Mouse (Mus musculus) kidney, postnatal 25 days (tissue): ENCODE measurements around the gene Pawr.

ENCODE experiments used
- DNase-seq, 2 experiments: peaks; one replicate each; pipeline ENCODE4 v3.0.0; 2021; ENCODE audit warnings: mixed read lengths in 2 of 2

Gene Pawr

DNA sequence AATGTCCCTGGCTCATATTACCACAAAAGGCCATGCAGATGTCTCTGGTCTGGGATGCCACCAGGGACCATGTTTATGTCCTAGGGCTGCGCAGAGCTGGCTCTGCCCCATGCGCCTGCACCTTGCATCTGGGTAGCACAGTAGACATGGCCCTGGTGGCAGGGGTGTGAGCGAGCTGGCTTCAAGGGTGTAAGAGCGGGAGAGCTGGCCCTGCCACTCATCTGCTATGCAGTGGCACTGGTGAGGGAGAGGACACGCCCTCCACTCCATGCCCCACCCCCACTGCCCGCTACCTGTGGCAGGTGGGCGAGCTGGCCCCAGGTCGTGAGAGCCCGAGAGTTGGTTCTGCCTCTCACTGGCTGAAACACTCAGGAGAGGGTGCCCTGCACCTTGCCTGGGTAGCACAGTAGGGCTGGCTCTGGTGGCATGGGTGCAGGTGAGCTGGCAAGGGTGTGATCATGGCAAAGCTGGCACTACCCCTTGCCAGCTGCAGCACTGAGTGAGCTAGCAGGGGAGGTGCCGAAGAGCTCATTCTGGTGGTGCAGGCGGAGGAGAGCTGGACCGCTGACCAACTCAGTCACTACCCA lies 24.8 kb downstream of the Pawr start:
- DNase-seq: no peak

DNA sequence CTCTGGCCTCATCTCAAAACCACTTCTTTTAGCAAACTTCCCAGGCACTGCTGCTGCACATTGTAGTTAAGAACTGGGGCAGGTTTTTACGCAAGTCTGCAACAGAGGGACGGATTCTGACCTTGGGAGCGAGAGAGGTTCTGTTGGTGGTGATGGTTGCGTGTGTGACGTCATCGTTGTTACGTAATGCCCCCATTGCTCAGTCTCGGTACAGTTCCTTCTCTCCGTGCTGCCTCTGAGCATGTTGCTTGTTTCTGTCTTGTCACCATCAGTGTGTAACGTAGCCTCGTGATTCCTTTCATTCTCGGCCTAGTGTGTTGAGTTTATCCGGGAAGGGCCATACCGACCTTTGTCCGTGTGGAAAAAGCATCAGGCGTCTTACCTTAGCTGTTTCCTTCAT lies 28.1 kb downstream of the Pawr start:
- peak in 1 of 2 experiments; percentile 73 for DNase-seq

DNA sequence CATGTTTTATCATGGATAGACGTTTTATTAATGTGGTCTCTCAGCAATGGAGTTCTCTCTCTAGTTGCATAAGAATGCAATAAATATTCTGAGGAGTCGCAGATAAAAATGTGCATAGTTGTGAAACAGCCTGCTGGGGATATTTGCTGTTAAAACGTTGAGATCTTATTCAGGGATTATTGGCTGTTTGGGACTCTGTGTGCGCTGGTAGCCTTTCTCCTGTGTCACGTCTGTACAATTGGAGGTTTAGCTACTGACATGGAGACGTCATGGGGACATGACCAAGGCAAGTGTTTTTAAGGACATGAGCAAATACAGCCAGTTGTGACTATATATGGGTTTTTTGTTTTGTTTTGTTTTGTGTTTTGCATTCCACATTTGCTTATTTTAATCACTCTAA lies 28.9 kb downstream of the Pawr start:
- DNase-seq: no peak

DNA sequence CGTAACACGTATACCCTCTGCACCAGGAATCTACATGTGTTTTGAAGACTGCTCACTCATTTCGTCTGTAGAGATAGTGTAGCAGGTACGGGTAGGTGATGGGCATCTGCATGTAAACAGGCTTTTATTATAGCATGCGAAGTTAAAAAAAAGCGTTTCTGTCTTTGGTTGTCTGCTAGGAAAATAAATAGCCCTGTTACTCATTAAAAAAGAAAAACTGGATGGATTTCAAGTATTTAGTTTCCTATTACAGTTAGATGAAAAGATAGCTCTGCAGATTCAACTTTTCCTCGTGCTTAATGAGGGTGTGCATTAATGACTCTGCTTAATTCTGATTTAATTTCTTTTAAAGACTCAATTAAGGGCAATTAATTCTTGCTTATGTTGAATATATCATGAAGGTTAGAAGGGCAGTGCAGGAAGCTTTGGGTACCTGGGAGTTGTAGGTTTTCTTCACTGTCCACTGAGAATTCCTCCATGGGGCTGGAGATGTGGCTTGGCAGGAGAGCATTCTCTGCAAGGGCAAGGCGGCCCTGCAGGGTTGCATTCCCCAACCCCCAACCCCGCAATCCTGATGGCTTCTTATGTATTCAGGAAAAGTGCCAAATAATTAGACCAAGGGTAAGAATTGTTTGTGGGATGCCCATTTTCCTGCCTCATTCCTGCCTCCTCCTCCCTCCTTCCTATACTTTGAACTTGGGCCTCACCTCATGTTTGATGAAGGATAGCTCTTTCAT lies 29.7 kb downstream of the Pawr start:
- DNase-seq: peak in 1 of 2 experiments; percentile 51

DNA sequence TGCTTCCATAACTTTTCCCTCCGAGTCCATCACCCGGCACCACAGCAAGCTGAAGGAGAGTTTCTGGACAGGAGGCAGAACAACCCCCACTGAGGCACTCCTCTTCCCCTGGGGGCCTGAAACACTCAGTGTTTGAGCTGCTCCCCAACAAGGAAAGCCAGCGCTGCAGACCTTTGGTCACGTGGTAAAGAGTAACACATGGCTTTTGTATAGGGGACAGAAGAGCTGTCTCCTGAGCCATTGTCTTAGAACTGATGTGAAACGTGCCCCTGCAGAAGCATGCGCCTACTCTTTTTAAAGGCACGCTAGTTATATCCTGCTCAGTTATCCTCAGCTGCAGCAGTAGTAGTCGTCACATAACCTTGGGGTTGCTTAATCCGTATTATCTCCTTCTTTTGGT lies 32.0 kb downstream of the Pawr start:
- DNase-seq: no peak

DNA sequence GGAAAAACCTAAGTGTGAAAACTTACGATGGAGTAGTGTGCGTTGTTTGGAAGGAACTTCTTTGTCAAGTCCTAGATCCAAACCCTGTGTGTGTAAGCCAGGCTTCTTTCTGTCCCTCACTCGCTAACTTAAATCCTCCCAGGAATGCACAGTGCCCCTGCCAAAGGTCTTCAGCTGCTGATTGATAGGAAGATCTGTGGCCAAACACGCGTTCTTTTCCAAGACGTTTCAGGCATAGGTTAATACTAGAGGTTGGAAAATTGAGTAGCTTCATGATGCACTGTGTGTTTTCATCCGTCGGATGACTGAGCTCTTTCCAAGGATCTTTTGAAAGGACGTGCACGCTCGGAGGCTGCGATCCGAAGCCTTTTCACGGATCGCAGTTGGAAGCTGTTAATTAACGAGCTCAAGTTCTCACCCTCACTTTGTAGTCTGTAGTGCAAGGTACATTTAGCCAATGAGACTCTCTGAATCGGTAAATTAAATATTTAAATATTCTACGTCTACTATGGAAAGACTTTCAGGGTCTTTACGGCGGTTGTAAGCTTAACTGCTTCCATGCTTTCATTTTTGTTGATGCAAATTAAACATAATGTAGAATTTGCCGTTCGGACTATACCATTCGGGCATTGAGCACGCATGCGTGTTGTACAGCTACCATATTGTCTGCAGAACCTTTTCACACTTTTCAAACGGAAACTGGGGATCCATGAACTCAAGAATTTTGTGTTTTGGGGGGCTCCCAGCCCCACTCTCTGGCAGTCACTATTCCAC lies 33.2 kb downstream of the Pawr start:
- DNase-seq: no peak

DNA sequence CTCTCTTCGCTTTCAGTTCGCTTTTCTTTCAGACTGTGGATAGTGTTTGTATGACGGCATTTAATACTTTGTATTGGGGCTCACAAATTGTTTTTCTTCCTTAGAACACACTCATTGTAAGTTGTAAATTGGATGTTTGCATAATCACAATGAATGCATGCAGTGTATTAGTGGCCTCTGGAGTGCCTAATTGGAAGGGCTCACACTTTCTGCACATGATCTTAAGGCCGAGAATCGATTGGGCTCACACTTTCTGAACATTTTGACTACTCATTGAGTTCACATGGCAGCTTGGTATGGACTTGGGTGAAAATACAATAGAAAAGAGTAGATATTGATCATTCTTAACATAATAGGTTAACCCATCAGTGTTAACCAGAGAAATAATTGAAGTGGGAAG lies 34.3 kb downstream of the Pawr start:
- DNase-seq: no peak

DNA sequence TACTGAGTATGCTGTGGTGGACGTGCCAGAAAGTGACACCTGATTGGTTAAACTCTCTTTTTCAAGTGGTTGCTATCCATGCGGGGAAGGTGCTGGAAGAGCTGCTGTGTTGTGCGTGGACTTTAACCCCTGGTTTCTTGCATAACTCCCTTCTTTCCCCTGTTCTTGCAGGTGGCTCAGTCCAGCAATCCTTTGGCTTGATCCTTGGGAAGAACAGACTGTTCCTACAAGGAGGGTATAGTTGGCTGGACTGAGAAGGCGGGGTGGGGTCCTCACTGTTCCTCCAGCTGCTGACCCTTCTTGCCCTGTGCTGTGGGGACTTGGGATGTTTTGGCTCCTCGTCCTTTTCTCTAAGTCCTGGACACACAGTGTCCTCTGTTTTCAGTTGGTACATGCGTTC lies 36.4 kb downstream of the Pawr start:
- peak; percentile 68 to 84 for DNase-seq

DNA sequence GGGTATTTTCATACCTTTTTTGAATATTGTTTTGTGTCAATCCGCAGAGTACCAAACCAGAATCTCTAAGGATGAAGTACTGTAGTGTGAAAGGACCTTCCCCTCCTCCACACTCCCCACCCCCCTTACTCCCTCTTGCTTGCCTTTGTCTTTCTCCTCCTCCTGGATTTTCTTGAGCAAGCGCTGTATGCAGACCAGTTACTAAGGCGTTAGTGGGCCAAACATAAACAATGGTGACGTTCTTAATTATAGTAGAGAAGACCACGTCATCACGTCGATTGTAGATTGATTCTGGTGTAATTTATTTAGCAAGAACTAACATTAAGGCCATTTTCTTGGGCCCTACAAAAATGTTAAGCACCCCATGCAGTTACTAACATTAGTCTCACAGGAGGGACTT lies 40.3 kb downstream of the Pawr start:
- no peak for DNase-seq

DNA sequence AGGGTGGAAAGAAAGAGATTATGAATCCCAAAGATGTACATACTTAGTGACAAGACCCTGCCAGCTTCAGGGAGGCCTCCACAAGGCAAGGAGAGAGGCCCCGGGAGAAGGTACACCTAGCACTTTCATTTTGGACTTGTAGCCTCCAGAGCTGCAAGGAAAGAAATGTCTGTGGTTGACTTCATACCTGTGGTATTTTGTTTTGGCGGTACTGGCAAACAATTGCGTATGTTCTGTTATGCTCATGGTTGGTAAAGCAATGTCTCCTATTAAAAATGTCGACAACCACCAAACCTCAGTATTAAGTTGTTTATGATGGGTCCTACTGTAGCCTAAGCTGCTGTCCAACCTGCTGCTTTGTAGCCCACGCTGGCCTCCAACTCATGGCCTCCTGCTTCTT lies 40.9 kb downstream of the Pawr start:
- no peak for DNase-seq

DNA sequence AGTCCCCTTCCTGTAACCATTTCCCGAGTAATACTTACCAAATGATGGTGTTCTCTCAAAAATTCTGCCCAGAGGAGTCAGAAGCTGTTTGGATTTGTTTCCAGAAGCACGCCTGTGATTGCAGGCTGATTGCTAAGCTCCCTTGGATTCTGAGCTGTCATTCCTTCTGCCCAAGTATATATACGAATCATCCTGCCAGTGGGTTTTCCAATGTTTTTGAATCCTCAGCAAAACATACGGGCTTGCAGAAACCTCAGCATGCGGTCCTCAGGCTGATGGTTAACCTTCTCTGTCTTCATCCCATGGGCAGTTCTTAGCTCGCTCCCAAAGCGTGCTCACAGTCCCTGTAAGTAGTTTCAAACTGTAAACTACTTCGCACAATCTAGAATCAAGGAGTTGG lies 43.9 kb downstream of the Pawr start:
- no peak for DNase-seq

DNA sequence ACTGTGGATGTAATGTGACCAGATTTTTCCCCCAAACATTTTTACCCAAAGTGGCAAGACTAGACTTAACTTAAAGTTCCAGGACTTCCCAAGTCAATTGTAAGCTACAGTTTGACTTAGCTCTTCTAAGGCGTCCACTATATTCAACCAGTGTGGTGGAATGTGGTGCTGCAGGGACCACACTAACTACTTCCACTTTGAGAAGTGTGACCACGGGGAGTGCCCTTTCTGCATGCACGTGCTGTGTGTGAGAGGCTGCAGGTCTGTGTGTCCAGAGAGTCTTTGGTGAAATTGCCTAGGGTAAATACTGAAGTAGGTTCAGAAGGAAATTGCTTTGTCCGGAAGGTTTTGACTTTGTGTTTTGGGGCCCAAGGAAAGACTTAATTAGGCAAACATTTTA lies 44.4 kb downstream of the Pawr start:
- DNase-seq: no peak

DNA sequence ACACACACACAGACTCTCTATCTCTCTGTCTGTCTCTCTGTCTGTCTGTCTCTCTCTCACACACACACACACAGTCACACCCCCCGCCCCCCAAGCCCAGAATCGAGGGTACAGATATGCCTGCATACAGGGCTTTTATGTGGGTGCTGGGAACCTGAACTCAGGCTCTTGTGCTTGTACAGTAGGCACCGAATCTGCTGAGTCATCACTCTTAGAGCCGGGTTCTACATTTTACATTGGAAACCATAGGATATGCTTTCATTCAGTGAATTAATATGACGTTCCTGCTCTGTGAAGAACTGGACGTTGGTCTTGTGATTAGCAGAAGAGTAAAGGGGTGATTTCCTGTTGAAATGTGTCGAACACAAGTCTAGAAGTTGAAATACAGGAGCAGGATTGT lies 45.4 kb downstream of the Pawr start:
- no peak for DNase-seq

DNA sequence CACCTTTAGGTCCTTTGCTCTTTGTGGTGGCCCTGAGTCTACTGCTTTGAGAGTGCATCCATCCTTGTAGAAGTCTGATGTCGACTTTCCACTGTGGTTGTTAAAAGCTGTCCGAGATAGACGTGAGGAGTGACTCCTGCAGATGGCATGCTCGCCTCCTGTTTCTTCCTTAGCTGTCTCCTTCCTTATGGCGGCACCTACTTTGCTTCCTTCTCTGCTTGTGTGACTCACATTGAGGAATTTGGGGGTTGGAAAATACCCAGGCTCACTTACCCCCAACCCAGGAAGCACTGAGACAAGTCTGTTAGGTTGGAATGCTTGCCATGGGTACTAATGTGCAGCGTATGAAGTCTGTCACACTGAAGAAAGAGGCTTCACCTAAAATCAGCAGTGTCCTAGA lies 46.1 kb downstream of the Pawr start:
- DNase-seq: no peak

DNA sequence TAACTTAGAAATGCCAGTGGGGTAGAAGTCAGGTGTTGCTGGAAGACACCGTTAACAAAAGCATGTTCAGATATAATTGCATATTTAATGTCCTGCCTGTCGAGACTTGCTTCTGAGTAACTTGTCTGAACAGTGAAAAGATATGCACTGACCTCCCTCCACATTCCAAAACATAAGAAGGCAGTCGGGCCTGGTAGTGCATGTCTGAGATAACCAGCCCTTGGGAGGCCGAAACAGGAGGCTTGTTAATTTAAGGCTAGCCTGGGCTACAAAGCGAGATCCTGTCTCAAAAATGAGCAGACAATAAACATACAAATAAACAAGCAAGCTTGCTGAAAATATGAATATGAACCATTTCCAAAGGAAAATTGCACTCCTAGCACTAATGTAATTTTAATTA lies 46.6 kb downstream of the Pawr start:
- no peak for DNase-seq

DNA sequence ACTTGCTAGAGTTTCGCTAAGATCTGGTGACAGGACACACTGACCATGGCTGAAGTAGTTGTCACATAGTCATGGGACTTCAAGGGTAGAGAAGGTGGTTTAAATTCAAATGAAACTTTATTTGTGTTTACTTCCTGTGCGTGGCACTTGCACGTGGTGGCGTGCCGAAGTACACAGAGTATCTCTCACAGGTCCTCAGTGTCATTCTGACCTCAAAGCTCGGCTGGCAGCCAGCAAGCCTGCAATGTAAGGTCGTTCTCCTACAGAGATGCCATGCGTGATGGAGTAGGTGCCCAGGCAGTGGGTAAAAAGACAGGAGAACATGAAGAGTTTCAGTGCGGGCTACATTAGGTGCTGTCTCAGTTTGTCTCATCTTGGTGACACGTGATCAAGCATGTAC lies 48.8 kb downstream of the Pawr start:
- peak; percentile 37 to 57 for DNase-seq

DNA sequence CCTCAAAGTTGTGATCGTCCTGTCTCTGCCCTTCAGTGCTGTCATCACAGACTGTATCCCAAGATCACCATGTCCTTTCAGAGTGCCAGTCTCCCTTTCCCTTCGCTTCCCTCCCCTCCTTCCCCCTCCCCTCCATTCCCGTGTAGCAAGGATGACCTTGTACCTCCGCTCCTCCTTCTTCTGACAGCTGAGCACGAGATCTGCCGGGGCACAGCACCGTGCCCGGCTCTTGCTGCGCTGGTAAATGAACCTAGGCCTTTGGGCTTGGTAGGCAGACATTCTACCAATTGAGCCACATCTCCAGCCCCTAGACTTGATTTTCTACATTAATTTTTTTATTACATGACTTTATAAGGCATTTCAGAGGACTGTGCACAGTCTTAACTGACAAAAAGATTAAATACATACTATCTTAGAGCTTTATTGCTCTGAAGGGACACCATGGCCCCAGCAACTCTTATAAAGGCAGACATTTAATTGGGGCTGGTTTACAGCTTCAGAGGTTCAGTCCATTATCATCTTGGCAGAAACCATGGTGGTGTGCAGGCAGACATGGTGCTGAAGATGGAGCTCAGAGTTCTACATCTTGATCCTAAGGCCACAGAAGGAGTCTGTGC lies 52.3 kb downstream of the Pawr start:
- peak in 1 of 2 experiments; percentile 51 for DNase-seq

DNA sequence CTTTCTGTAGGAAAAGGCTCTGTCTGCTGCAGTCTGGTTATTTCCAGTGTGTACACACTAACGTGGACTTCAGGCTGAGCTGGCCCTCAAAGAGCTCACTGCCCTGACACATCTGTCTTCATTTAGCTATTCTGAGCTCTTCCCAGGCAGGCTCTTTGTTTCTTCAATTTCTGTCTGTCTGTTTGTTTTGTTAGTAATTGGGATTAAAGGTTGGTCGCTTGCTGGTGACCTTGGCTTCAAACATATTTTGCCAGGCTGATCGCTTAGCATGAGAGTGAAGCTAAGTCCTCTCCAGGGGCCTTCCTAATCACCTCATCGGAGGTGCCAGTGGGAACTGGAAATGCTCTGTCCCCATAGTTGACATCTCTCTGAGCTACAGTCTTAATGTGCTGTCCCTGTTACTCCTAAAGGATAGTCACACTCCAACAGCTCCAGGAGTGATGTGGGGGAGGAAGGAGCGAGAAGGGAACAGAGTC lies 53.6 kb downstream of the Pawr start:
- DNase-seq: no peak

DNA sequence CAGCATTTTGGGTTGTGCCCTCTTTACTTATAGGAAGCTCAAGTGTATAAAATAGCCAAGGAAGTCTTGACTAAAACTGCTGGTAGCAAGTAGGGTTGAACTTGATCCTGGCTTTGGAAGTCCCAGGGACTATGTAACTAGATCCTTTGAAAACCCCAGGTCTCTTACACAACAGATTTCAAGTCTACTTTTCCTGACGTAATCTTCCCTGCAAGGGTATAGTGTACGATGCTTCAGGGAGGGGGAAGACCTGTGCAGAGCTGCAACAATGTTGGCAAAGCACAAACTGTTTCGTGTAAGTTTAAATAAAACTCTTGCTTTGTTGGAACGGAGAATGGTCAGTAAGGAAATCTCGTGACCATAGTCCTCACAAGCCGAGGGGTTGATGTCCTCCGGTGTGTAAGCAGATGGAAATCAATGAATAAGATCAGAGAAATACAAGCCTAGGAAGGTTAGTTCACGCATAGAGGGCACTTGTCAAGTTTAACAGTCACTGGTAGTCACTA lies 56.5 kb downstream of the Pawr start:
- no peak for DNase-seq

DNA sequence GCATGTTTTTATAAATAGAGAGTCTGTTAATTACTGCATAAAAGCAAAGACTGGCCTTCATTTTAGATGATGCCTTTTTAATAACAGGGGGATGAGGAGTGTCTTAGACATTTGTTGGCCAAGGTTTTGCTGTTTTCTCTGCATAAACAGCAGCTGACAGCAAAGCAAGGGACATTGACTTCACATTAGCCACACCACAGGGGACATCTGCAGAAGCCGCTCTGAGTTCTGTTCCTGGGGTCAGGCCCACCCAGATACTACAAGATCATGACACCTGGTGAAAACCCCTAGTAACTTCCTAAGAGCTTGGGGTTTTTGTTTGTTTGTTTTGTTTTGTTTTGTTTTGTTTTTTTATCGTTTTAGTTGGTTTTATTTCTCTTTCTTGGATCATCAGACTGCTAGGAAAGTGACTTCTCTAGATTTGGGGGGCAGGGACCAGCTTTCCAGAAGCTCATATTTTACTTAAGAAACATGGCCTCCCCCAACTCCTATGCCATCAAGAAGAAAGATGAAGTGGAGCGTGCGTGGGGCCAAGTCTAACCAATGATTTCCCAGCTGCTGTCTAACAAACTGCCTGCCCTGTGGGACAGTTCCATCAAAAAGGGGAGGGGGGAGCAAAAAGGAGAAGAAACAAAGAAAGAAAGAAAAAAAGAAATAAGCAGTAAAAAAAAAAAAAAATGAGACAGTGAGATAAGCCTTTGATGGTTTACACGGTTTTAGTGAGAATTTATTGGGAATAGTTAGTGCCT lies 57.4 kb downstream of the Pawr start:
- no peak for DNase-seq

DNA sequence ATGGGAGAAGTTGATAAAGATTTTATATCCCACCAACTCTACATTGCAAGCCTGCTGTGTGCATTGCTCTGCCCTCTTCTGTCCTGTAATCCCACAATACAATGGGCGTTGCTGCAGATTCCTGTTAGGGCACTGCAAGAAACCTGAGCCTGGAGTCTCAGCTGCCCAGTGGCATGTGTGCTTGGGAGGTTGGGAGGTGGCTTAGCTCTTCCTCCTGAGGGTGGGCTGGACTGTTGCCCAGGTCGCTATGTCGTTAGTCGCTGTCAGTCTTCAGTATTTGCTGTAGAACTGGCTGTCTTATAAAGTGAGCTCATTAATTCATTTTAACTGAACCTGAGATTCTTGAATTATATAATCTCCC lies 58.0 kb downstream of the Pawr start:
- DNase-seq: peak; percentile 53 to 64

DNA sequence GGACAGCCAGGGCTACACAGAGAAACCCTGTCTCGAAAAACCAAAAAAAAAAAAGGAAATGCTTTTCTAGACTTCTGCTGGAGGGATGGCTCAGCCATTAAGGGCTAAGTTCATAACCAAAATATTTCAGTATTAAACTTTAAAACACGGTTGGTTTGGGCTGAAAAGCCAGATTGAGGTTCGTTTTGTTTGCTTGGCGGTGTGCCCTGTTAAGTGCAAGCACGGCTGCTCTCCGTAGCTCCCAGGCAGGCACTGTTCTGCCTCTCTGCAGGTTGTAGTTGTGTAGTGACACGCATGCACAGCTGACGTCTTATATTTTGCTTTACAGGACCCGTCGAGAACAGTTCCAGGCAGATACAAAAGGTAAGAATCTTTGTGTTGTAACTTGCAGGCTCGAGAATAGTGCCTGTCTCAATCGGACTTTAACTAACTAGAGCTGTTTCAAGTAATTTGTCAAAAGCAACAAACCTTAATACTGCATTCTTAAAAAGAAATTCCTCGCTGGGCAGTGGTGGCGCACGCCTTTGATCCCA lies 59.5 kb downstream of the Pawr start:
- no peak for DNase-seq
